Mouse (Mus musculus) stomach, embryonic 16.5 days (tissue): ENCODE results near the gene Nfkb2. TPM values are rescaled to one million over a fixed set of nuclear protein-coding genes. Genes with fewer than 3 reads are reported as not detected.
A peak's percentile ranks its signal among the peaks of the same experiment; 100 is the strongest.

Experiments used
- ATAC-seq: fragments of 200-750 bp; cut with Nextera tagmentation; 2 replicates; pipeline ENCODE4 v1.8.0; 2017; ENCODE audit warnings: moderate number of reproducible peaks, moderate TSS enrichment; ENCODE audit not compliant: insufficient read depth, low FRiP score
- H3K27ac ChIP-seq: fragments of 300-500 bp; sonication (generic); 2 replicates; pipeline ENCODE4 v1.5.1; 2014; ENCODE audit warnings: low read length
- H3K27me3 ChIP-seq: fragments of 300-500 bp; sonication (generic); 2 replicates; pipeline ENCODE4 v1.6.1; 2014; ENCODE audit warnings: low read length, control low read depth, mixed read lengths; ENCODE audit not compliant: control insufficient read depth, insufficient read depth
- H3K36me3 ChIP-seq: fragments of 300-500 bp; sonication (generic); 2 replicates; pipeline ENCODE4 v1.6.1; 2014; ENCODE audit warnings: low read length; ENCODE audit not compliant: control insufficient read depth, insufficient read depth
- H3K4me1 ChIP-seq: fragments of 300-500 bp; sonication (generic); 2 replicates; pipeline ENCODE4 v1.6.1; 2014; ENCODE audit warnings: low read length, control low read depth, mixed read lengths; ENCODE audit not compliant: control insufficient read depth, insufficient read depth
- H3K4me2 ChIP-seq: fragments of 300-500 bp; sonication (generic); 2 replicates; pipeline ENCODE4 v1.6.1; 2014; ENCODE audit warnings: low read depth, low read length, mixed read lengths
- H3K4me3 ChIP-seq: fragments of 300-500 bp; sonication (generic); replicated peaks from 2 replicates; pipeline ENCODE4 v1.5.1; 2014; ENCODE audit warnings: mild to moderate bottlenecking, low read length
- H3K9ac ChIP-seq: fragments of 300-500 bp; sonication (generic); 2 replicates; pipeline ENCODE4 v1.6.1; 2014; ENCODE audit warnings: low read length
- H3K9me3 ChIP-seq: fragments of 300-500 bp; sonication (generic); replicated peaks from 2 replicates; pipeline ENCODE4 v1.6.1; 2016; ENCODE audit warnings: low read length, control low read depth; ENCODE audit not compliant: control insufficient read depth
- WGBS: fragments of 180-500 bp; shearing (Covaris S2); extraction: QIAGEN DNeasy Blood & Tissue Kit; methylation state at CpG from one replicate; pipeline ENCODE4 v1.1.7; 2014; 5-methylcytosine and 5-hydroxymethylcytosine counted together
- polyA plus RNA-seq: library from polyadenylated mRNA; unstranded; fragments of >200 nt; fragmentation: Nextera tagmentation; extraction: Ambion mirVana; gene quantifications from 2 replicates; pipeline ENCODE4 v1.2.1, GENCODE M21; 2015

Gene Nfkb2
- polyA plus RNA-seq, 1 experiment from 2014 or later, result 10.2 TPM

DNA sequence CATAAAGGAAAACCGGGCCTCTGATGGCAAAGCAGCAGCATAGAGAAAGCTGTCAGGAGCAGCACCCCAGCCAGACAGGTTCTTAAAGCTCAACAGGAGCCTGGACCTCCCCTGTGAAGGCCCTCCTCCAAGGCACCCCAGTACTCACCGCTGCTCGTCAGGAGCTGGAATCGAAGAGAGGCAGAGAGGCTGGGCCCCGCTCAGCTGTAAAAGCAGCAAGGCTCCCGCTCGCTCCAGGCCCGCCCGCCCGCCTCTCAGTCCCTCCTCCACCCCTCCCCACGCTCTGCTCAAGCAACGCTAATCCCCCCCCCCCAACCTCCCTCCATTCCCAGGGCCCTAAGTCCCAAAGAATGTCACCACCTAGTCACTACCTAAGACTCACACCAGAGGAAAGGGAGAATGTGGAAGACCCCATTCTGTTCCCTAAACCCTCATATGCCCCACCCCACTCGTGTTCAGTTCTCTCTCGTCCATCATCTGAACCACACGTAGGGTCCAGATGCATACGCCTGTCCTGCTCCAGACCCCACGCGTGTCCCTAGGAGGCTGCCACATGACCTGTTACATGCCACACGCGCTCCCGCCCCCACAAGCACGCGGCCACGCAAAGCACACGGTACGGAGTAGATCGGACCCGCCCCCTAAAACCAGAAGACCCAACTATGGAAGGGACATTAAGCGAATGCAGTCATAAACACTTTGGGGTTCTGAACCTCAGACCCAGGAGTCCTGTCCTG is 22.1 kb downstream of the Nfkb2 start:
- WGBS, result 8% methylated on average over 29 of the region's 29 CpGs
- Histone ChIP-seq H3K27me3 (peaks cover 22% of the 10 kb centered on the region), H3K4me1 (peaks cover 38% of the 10 kb centered on the region), H3K4me3 (peak overlapping the region; percentile 18; the same call in 1 of the 2 replicates), H3K9me3 (no peaks in the 10 kb centered on the region), H3K36me3 (0 out of 2 replicates have a peak, but pooled peaks cover 2% of the 10 kb centered on the region), H3K4me2 (peak overlapping the region; percentile 100), H3K9ac (no peak overlapping the region), H3K27ac (no peak overlapping the region)
- ATAC-seq, result no peak

DNA sequence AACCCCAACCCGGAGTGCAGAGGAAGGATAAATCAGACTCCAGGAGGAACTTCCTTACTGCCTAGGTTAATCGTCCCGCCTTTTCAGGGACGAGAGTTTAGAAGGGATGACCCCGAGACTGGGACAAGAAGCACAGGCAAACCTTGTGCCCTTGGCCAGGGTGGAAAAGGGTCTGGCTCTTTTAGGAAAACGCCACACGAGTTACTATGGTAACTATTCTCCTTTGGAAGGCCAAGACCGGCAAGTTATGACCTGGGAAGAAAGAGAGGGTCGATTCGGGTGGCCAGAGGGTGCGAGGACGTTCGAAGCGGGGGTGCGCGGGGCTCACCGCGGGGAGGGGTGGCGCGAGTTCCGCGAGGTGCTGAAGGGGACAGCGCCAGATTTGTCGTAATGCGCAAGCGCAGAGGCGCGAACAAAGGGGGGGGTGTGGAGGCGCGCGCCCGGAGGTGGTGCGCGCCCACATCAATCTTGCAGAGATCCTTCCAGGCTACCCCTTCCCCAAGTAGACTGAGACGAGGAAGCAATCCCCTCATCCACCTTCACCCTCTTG is 22.7 kb downstream of the Nfkb2 start, which contains the start of gene Psd:
TSS of gene Psd (minus strand) at position 401 of the 550 bp plus-strand sequence.
- H3K4me3 ChIP-seq, result peak within 1 kb of the TSS; percentile 58
- ATAC-seq, result no peak
- H3K27me3 ChIP-seq, result peaks cover 22% of the 10 kb centered on the region
- 0 out of 2 replicates have a peak, but pooled peaks cover 5% of the 10 kb centered on the region for H3K36me3 ChIP-seq
- peak within 1 kb of the TSS; percentile 84 for H3K27ac ChIP-seq
- H3K4me1 ChIP-seq, result peaks cover 33% of the 10 kb centered on the region
- H3K4me2 ChIP-seq, result peak within 1 kb of the TSS; percentile 100
- peak within 1 kb of the TSS; percentile 76 for H3K9ac ChIP-seq
- under 1% methylated on average over 35 of the region's 35 CpGs for WGBS
- no peaks in the 10 kb centered on the region for H3K9me3 ChIP-seq

DNA sequence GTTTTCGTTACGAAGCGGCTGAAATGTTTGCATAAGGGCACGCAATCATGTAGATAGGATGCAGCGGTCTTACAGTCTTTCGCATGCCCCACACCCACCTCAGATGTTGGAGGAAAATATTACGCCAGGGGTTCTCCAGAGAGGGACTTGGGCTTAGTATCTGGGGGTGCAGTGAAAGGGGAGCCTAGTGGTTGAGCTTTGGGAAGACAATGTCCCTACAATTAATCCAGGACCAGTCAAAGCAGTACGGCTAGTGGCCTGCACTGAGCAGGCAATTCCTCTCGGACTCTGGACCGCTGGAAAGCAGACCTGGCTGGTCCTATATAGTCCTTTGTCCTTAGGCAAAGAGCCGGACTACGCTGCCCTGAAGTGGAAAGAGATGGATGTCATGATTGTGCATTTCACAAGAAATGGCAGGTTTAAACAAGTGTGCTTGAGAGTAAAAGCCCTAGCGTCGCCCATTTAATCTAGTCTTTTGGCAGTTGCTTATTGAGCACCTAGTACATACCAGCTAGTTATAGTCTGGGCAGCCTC is 23.5 kb downstream of the Nfkb2 start:
- Histone ChIP-seq H3K9ac (peak overlapping the region; percentile 76), H3K27me3 (peaks cover 22% of the 10 kb centered on the region), H3K4me3 (peak overlapping the region; percentile 58), H3K9me3 (no peaks in the 10 kb centered on the region), H3K27ac (no peak overlapping the region; the same call in 1 of the 2 replicates), H3K4me2 (peak overlapping the region; percentile 100), H3K36me3 (0 out of 2 replicates have a peak, but pooled peaks cover 5% of the 10 kb centered on the region), H3K4me1 (peaks cover 25% of the 10 kb centered on the region)
- 25% methylated on average over 14 of the region's 14 CpGs for WGBS
- no peak for ATAC-seq

DNA sequence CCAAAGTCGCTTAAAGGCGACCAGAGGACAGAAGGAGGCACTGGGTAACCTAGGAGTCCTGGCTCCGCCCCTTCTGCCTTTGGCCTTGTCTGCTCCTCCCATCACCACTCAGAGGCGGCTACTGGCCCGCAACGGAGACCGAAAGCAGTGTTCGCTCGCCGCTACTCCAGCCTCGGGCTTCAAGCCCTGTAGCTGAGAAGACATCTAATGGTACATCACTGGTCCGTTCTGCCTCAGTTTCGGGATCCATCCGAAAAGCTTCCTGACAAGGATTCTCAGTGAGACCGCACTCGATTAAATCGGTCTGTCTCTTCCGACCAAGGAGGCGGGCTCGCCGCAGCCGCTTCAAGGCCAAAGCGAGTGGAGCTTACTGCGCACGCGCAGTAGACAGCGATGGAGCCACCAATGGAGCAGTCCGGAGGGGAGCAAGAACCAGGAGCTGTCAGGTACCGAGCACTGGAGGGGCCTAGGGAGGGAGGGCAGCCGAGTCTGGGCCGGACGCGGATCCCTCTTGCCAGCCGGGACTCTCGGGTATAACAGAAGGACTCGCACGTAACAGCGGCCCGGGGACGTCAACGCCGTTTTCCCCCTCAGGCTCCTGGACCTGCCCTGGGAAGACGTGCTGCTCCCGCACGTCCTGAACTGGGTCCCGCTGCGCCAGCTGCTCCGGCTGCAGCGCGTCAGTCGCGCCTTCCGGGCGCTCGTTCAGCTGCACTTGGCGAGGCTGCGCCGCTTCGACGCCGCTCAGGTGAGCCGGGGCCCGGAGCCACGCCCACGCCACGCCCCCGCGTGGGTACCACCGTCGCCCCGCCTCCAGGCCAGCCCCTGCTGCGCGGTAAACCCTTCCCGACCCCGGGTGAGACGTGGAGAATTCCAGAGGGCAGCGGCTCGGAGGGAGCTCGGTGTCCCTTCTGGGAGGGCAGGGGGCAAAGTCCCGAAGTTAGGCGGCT is 24.2 kb downstream of the Nfkb2 start, which contains the start of gene Fbxl15:
TSS of gene Fbxl15 (plus strand) at position 104 of the 950 bp plus-strand sequence.
- H3K27me3 ChIP-seq, result peaks cover 22% of the 10 kb centered on the region
- peak; percentile 91 for ATAC-seq
- peak within 1 kb of the TSS; percentile 84 for H3K27ac ChIP-seq
- H3K36me3 ChIP-seq, result 0 out of 2 replicates have a peak, but pooled peaks cover 5% of the 10 kb centered on the region
- no peaks in the 10 kb centered on the region for H3K9me3 ChIP-seq
- peak within 1 kb of the TSS; percentile 58 for H3K4me3 ChIP-seq
- H3K9ac ChIP-seq, result peak within 1 kb of the TSS; percentile 76
- peaks cover 25% of the 10 kb centered on the region for H3K4me1 ChIP-seq
- peak within 1 kb of the TSS; percentile 100 for H3K4me2 ChIP-seq
- WGBS, result under 1% methylated on average over 81 of the region's 81 CpGs

DNA sequence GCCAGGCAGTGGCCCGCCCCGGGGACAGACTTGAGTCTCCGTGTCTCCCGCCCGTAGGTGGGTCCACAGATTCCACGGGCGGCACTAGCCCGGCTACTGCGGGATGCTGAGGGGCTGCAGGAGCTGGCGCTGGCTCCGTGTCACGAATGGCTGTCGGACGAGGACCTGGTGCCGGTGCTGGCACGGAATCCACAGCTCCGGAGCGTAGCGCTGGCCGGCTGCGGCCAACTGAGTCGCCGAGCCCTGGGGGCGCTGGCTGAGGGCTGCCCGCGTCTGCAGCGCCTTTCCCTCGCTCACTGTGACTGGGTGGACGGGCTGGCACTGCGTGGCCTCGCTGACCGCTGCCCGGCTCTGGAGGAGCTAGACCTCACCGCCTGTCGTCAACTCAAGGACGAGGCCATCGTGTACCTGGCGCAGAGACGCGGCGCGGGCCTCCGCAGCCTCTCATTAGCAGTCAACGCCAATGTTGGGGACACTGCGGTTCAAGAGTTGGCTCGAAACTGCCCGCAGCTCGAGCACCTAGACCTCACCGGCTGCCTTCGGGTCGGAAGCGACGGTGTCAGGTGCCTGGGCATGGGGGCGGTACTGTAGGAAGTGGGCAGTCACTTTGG is 25.0 kb downstream of the Nfkb2 start:
- Histone ChIP-seq H3K9me3 (no peaks in the 10 kb centered on the region), H3K27me3 (peaks cover 22% of the 10 kb centered on the region), H3K4me1 (peaks cover 25% of the 10 kb centered on the region), H3K27ac (peak overlapping the region; percentile 84), H3K4me2 (peak overlapping the region; percentile 100), H3K36me3 (0 out of 2 replicates have a peak, but pooled peaks cover 5% of the 10 kb centered on the region), H3K9ac (peak overlapping the region; percentile 76), H3K4me3 (peak overlapping the region; percentile 58)
- 3% methylated on average over 54 of the region's 54 CpGs for WGBS
- ATAC-seq, result no peak

DNA sequence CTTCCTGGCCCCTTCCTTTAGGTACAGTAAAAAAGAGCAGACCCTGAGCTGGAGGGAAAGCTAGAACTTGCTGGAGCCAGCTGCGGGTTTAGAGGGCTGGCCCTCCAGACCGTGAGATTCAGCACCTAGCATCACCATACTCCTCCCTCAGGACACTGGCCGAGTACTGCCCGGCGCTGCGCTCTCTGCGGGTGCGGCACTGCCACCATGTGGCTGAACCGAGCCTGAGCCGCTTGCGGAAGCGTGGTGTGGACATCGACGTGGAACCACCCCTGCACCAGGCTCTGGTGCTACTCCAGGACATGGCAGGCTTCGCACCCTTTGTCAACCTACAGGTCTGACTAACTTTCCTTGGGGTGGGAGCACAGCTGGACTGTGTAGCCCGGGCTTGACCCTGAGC is 25.8 kb downstream of the Nfkb2 start:
- peaks cover 25% of the 10 kb centered on the region for H3K4me1 ChIP-seq
- WGBS, result 6% methylated on average over 16 of the region's 16 CpGs
- H3K27ac ChIP-seq, result no peak overlapping the region
- ATAC-seq, result peak; percentile 51; the same call in 1 of the 2 replicates
- no peak overlapping the region for H3K9ac ChIP-seq
- H3K36me3 ChIP-seq, result 0 out of 2 replicates have a peak, but pooled peaks cover 5% of the 10 kb centered on the region
- peak overlapping the region; percentile 16; the same call in 1 of the 2 replicates for H3K4me3 ChIP-seq
- no peaks in the 10 kb centered on the region for H3K9me3 ChIP-seq
- H3K4me2 ChIP-seq, result peak overlapping the region; percentile 100; the same call in 1 of the 2 replicates
- peaks cover 17% of the 10 kb centered on the region for H3K27me3 ChIP-seq

DNA sequence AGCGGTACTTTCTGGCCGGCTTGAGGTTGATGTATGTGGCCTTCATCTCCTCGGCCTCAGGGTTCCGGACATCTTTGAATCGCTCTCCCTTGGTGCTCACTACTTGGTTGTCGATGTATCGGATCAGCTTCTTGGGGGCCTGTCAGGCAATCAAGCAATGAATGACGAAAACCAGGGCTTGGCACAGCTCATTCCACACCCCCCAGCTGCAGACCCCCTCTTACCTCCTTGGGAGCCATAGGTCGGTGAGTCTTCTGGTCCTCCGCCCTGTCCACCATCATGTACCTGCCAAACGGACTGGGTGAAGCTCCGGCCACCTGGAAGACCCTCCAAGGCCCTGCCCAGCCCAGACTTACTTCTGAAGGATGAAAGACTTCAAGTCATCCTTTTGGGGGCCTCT is 26.6 kb downstream of the Nfkb2 start:
- 94% methylated on average over 12 of the region's 12 CpGs for WGBS
- ATAC-seq, result no peak
- H3K4me2 ChIP-seq, result no peak overlapping the region
- H3K9ac ChIP-seq, result no peak overlapping the region
- H3K27me3 ChIP-seq, result peaks cover 13% of the 10 kb centered on the region
- peaks cover 25% of the 10 kb centered on the region for H3K4me1 ChIP-seq
- H3K27ac ChIP-seq, result no peak overlapping the region
- H3K36me3 ChIP-seq, result 0 out of 2 replicates have a peak, but pooled peaks cover 5% of the 10 kb centered on the region
- no peak overlapping the region for H3K4me3 ChIP-seq
- H3K9me3 ChIP-seq, result no peaks in the 10 kb centered on the region

DNA sequence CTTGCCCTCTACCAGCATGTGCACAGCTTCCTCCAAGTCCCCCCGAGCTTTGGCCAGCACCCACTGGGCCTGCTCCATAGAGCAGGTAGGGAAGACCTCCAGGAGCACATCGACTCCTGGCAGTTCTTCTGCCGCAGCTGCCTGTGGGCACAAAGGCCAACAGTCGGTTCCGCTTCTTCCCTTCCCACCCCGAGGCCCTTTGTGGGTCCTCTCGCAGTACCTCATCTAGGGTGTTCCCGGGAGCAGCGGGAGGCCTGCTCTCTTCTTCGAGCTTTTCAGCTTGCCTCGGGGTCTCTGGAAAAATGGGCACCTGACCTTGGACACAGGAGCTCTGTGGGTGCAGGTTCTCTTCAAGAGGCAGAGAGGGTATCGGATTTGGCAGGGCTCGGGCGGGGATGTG is 27.2 kb downstream of the Nfkb2 start:
- 89% methylated on average over 14 of the region's 14 CpGs for WGBS
- no peak for ATAC-seq
- no peak overlapping the region for H3K9ac ChIP-seq
- peaks cover 25% of the 10 kb centered on the region for H3K4me1 ChIP-seq
- H3K4me2 ChIP-seq, result no peak overlapping the region
- H3K27me3 ChIP-seq, result peaks cover 8% of the 10 kb centered on the region
- no peak overlapping the region for H3K4me3 ChIP-seq
- H3K27ac ChIP-seq, result no peak overlapping the region
- 0 out of 2 replicates have a peak, but pooled peaks cover 5% of the 10 kb centered on the region for H3K36me3 ChIP-seq
- H3K9me3 ChIP-seq, result no peaks in the 10 kb centered on the region
